Mouse (Mus musculus) mesoderm, embryonic 11.5 days (tissue): ENCODE measurements at regions not wholly inside any gene's neighbourhood (a gene's known extent, or its start where the extent isn't known, plus 50 kb on each side); places are given as distances from the start of the nearest gene placed in this dataset.

Source experiments
- DNase-seq: peaks from one replicate; pipeline ENCODE4 v3.0.0-alpha.2; 2012; ENCODE audit warnings: low read depth, low spot score

DNA sequence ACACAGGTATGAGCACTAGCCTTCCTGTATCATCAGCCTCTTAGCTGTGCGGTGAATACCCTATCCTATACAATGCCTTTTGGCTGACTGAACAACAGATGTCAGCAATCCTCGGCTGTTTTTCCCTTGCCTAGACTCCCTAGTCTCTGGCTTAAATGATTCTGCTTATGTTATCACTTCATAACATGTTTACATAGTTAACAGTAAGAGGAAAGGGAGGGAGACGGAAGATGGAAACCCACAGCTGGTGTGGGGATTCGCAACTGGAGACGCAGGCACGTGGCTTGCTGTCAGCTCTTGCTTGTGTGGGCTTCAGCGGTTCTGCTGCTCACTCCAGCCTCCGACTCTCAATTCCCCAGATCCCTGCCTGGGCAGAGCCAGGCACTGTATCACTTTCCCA is 367.2 kb downstream of the Cbln4 start:
- DNase-seq, result peak; percentile 39

DNA sequence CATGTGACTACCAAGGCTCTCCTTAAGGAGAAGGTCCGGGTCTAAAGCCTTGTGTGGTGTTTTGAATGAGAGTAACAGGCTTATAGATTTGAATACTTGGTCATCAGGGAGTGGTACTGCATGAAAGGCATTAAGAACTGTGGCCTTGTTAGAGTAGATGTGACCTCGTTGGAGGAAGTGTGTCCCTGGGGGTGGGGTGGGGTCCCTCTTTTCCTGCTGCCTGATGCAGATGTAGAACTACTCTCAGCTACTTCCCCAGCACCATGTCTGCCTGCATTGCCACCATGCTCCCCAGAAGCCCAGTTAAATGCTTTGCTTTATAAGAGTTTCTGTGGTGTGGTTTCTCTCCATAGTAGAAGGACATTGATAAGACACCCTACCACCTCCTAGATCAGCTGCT is 367.9 kb downstream of the Cbln4 start:
- DNase-seq, result no peak

DNA sequence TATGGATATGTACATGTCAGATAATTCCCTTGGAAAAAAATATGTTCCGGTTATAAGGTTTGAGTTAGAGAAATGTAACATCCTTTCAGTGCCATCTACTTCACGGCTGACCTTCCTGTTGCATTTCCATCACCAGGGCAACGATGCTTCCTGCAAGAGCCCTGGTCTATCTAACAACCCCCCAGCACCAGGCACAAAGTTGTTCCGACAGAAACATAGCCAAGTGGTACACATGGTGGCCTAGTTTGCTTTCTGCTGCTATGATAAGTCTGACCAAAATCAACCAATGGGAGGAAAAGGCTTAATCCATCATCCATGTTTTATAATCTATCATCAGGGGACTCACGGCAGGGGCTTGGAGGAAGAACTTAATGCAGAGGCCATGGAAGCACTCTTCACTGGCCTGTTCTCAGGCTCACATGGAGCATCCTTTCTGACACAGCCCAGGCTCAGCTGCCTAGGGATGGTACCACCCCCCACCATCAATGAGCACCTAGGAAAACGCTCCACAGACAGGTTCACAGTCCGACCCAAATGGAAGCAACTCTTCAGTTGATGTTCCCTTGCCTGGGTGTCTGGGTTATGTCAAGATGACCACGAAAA is 372.2 kb downstream of the Cbln4 start:
- no peak for DNase-seq

DNA sequence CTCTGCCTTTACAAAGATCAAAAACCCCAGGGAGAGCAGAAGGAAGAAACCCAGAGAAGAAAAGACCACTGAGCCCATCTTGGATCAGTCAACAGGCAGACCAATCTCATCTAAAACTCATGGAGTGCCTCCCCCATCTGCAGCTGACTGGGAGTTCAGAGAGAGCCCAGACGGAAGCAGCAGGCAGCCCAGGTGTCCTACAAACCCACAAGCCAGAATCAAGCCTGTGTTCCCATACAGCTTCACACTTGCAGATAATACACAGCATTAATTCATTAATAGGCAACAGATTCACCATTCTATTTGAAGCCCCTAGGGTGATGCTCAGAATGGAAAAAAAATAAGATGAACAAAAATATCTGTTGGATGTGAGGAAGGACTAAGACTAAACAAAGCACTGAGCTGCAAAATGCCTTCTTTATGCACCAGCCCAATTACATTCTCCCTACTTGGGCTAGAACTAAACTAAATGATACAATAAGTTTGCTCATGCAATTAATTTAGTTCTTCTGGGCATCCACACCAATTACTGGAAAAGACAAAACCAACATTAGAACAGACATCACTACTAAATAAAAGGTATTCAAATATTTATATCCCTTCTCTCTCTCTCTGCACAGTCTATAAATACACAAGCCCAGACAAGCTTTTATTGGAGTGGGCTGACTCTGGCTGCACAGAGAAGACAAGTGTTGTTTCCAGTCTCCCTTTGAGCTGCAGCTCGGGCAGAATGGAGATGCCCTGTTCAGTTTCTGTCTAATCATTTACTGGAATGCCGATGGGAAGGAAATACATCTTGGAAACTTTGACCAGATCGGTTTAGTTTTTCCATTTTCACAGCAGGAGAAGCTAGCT is 374.2 kb downstream of the Cbln4 start:
- no peak for DNase-seq

DNA sequence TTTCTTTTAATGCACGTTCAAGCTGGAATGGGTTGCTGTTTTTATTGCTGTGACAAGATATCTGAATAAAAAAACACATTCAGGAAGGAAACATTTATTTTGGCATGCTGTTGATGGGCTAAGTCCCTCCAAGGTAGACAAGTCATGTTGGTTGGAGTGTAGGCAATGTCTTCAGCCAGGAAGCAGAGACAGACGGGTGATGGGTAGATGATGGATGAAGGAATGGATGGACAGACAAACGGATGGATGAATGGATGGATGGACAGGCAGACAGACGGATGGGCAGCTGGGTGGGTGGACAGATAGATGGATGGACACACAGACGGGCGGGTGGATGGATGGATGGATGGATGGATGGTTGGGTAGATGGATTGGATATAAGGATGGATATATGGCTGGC is 380.7 kb downstream of the Cbln4 start:
- DNase-seq, result no peak

DNA sequence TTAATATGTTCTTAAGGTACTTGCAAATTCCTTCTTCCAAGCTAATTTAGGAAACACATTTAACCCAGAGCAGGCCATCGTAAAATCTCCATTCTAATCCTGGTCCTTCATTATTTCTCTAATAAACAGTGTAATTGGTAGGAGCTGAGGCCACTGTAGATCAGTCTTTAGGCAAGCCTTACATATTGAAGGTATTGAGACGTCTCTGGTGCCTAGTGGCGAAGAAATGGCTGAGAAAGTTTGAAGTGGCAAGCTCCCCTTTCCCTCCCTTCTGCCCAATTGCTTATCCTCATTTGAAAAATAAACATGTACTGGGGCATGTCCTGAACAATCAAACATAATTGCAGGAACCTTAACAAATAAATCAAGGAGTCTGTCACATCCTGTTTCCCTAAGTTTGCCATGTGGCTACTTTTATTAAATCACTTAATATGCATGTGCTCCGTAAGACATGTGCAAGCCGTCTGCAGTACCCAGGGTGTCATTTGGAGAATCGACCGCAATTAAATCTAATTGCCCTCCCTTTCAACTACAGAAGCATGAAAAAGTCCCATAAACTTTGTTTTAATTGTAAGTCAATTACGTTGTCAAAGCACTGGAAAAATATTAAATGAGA is 381.3 kb downstream of the Cbln4 start:
- no peak for DNase-seq

DNA sequence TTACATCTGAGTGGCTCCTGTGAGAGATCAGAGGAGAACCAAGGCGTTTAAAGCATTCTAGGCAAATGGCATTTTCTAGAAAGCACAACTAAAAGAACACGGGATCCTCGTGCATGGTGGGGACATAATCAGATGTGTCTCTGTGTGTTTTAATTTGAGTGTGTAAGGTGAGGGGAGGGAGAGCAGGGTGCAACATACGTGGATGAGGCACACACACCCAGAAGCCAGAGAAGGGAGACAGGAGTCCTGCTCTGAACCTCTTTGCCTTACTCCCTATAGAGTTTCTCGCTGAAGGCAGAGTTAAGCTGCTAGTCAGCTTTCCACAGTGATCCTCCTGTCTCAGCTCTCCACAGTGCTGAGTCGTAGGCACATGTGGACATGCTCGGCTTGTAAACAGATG is 386.1 kb downstream of the Cbln4 start:
- no peak for DNase-seq

DNA sequence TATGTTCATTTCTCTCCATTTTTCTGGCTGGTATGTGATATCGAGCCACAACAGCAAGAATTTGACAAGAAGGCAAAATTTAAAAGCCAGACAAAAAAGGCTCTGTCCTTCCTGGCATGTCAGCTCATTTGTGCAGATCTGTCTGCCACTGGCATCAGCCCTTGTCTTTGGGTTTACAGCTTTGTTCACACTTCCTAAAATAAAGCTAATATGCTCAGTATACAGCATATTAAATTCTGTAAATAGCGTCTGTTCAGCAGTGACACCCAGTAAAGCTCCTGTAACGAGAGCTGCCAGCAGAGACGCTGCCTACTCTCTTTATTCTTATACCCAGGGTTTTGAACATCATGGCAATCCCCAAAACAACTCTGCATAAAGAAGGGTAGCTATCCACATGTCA is 401.5 kb downstream of the Cbln4 start:
- DNase-seq, result no peak

DNA sequence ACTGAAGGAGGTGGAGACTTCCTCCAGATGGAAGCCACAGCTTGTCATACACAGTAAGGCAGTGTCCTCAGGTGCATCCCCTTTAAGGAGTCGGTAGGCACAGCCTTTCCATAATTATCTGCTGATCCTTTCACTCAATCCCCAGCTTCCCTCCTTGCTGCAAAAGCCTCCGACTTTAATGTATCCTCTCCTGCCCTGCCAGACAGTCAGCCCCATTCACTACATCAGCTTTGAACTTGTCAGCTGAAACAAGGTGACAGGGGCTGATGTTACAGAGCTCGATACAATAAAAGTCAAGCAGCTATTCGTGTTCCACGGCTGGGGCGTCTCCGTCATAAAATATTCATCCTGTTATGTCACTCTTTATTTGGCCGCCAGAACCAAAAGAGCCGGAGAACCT is 402.8 kb downstream of the Cbln4 start:
- DNase-seq, result no peak

DNA sequence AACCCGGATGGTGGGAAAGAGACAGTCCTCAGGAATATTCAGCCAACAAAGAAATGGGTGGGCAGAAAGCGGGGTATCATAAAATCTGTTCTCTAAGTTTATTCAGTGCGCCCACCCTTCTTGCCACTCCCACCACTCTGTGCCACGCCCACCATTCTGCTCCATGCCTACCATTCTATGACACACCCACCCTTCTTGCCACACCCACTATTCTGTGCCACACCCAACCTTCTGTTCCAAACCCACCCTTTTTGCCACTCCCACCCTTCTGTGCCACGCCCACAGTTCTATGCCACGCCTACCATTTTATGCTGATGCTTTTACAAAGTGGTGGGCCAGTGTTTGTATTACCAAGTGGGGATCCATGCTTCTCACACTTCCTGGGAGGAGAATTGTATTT is 404.3 kb downstream of the Cbln4 start:
- no peak for DNase-seq

DNA sequence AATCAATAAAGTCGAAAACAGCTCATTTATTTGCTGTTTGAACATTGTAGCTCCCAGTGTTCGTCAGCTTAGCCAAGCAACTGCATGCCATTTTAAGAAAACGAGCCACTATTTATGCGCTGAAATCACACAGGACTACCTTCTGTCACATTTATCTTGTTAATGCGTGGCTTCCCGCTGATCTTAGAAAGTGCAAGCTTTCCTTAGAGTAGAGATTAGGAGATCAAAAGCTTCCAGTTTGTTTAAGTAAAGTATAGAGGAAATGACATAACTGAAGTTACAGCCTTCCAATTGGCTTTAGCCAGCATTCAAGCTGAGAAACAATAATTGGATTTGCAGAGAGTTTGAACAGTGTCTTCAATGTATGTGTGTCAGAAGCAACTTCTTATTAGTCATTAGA is 406.4 kb downstream of the Cbln4 start:
- DNase-seq, result no peak

DNA sequence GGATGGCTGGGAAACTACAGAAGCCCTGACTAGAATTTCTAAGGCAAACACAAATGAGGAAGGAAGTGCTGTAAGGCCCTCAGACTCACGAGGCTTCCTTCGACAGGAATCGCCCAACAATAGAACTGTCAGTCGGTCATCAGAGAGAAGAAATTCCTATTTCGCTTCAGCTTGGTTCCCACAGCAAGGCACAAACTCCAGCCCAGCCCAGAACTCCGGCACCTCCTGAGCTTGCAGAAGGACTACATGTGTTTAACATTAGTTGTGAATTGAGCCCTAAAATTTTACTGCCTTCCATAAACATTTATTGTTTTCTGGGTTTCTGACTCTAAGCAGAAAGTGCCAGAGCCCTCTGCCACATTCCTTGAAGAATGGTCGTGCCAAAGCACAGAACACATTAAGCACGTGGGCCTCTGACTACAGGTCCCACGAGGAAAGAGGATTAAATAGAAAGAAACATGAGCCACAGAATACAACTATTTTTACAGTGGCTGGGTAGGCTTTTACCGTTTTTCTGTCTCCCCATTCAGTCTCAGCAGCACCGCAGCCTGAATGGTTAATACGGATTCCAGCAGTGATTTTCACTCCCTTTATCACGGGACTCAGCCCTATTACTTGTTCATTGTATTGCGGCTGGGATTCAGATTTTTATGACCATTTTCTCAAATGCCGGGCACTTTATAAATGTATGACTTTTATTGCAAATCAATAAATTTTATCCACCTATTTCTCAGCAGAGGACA is 409.7 kb downstream of the Cbln4 start:
- DNase-seq, result peak; percentile 52

DNA sequence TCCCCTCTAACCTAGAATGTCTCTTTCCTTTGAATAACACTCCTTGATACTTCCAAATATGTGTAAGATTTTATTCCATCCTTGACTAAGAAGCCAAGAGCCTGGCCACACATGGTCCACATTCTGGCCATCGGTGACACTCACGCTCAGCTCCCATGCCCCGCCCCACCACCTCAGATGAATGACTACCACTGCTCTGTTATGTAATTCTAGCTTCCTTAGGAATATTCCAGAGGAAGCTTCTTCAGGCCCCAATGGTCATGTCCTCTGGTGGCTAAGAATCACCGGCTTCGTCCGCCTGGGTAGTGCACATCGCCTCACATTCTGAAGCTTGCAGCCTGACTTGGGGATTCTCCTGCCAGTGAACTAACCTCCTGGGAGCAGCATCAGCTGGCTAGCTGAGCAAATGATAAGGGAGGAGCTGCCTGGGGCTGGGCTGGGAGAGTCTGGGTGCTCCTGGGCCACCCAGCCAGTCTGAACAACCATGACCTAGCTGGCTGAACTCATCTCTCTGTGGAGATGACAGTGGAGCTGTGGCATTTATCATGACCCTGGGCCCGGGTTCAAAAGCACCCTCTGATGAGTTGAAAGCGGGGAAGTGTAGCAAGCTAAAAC is 413.1 kb downstream of the Cbln4 start:
- DNase-seq, result no peak

DNA sequence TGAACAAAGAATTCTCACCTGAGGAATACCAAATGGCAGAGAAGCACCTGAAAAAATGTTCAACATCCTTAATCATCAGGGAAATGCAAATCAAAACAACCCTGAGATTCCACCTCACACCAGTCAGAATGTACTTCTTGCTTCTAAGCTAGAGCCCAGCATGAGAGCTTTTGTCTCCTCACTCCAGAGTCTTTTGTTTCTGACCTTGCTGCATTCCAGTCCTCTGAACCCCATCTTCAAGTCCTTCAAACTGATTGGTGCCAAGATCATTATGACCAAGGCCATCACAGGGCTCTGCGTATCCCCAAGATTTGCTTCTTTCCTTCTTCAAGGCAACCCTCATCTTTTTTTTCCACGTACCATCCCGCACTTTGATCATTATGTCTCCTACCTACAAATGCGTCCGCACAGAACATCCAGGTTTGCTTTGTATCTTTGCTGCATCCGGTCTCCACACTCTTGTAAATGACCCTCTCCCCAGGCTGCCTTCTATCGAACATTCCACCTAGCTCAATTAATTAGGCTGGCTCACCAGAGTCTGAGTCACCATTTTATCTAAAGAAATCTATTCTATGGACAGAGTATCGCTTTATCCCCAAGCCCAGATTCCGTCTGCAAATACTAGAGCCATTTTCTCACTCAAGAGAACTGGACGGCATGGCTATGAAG is 414.9 kb downstream of the Cbln4 start:
- DNase-seq, result no peak

DNA sequence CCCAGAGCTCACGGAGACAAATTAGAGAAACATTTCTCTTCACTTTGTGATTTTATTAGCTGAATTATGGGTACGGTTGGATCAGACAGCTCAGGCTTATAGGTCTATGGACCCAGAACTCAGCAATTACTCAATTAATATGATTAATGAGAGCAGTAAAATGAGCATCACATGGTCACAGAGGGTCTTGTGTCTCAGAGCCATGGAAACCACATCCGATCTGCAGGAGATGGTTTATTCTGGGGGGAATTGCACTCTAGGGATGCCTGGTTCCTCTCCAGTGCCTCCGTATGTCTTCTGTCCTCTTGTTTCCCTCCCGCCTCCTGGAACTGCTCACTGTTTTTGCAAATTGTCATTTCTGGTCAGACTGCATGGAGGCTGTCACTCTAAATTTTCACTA is 422.6 kb downstream of the Cbln4 start:
- DNase-seq, result no peak

DNA sequence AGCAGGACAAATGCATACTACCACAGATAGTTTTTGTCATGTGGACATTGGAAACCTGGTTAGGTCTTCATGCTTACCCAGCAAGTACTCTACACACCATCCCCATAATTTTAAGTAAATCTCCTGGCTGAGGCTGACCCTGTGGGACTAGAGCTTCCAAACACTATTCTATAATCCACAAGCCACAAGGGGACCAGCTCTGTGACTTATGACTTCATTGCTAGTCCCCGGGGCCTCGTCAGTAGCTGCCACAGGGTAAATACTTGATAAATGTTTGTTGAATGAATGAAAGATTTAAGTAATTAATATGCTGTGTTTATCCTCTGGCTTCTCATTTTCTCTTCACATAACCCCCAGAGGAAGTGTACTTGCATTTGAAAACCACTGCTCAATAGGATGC is 423.0 kb downstream of the Cbln4 start:
- no peak for DNase-seq

DNA sequence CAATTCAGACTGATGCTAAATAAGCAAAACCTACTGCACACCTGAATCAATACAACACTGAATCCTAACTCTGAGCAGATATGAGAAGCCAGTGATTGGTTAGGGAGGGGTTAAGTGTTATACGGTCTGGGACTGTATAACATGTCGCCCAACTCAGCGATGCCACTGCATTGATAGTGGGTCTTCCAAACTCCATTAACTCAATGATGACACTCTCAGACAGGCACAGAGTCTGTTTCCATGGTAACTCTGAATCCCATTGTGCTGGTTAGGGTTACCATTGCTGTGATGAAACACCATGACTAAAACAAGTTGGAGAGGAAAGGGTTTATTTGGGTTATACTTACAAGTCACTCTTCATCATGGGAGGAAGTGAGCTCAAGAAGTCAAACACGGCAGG is 424.5 kb downstream of the Cbln4 start:
- no peak for DNase-seq

DNA sequence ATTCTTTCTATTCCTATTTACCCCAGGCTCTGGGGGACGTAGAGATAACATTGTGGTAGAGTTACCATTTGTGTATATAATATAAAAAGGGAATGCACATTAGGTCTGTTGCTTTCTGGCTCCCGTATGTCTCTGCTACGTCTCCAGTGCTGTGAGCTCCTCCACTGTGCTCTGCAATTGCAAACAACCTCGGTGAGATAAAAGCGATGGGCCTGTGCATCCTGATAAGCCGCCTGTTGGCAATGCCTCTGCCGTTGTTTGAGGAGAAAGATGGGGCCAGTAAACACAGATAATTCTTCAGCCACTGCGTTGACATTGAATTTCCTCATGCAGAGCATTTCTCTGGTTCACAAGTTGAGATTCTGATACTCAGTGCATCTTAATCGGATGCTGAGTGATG is 424.9 kb downstream of the Cbln4 start:
- no peak for DNase-seq

DNA sequence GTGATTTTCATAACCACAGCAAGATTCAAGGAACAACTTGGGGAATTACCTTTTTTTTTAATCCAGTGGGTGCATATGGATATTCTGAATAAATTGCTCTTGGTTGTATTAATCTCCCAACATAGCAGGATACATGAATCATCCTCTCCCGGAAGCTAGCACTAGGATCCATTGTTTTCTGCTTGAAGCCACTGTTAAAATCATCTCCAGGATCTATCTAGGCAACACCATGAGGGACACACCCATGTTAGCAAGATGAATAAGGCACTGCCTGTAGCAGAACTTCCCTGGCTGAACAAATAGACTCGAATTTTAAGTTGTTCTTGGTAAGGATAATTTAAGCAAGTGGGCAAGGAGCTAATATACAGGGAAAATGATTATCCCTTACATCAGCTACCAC is 427.8 kb downstream of the Cbln4 start:
- DNase-seq, result no peak

DNA sequence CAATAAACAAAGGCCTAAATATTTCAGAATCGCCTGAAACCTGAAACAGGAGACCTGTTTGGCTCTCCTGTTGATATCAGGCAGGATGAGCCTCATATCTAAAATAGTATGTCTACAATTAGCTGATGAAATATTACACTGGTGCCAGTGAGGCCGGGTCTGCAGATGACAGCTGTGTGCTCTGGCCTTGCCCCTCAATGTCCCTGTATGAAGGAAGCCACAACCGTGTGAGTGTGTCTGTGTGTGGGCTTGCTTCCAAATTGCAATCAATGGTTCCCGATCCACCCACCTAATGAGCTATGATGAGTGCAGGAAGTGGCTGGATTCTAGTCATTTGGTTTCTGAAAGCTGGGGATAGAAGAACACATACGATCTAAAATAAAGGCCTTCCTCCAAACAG is 438.2 kb downstream of the Cbln4 start:
- no peak for DNase-seq

DNA sequence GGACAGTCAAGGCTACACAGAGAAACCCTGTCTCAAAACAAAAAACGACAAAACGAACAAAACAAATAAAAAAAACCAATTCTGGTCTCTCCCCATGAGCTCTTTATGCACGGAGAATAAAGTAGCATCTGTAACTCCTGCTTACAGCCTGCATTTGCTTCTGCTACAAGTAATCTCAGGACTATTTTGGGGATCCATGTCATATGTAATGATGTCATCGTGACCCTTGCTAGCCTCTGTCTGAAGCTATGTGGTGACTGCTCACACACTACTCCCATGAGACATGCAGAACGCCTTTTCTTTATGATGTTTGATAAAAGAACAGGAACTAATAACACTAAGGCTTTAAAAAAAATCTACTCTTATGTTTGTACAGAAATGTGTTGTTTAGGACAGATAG is 448.0 kb downstream of the Cbln4 start:
- DNase-seq, result no peak
